Mouse (Mus musculus) kidney, adult 2 months (tissue): ENCODE results near the gene Irs2. TPM values are rescaled to one million over a fixed set of nuclear protein-coding genes. Genes with fewer than 3 reads are reported as not detected.

ENCODE experiments used
- DNase-seq: peaks from one replicate; pipeline ENCODE4 v3.0.0; 2021
- H3K27ac ChIP-seq: fragments of 200-500 bp; 2 replicates; pipeline ENCODE4 v1.5.1; 2012; ENCODE audit warnings: low read depth, low read length, control low read depth, inconsistent platforms; ENCODE audit not compliant: insufficient read depth
- H3K27me3 ChIP-seq: fragments of 200-500 bp; replicated peaks from 2 replicates; pipeline ENCODE4 v1.6.1; 2012; ENCODE audit warnings: mild to moderate bottlenecking, moderate library complexity, low read length, inconsistent platforms; ENCODE audit not compliant: control insufficient read depth, insufficient read depth
- H3K36me3 ChIP-seq: fragments of 200-500 bp; 2 replicates; pipeline ENCODE4 v1.6.1; 2012; ENCODE audit warnings: mild to moderate bottlenecking, moderate library complexity, low read length, inconsistent platforms; ENCODE audit not compliant: control insufficient read depth, insufficient read depth
- H3K4me1 ChIP-seq: fragments of 200-500 bp; 2 replicates; pipeline ENCODE4 v1.6.1; 2011; ENCODE audit warnings: low read length; ENCODE audit not compliant: control insufficient read depth, insufficient read depth
- H3K4me3 ChIP-seq: fragments of 200-500 bp; 2 replicates; pipeline ENCODE4 v1.5.1; 2011; ENCODE audit warnings: mild to moderate bottlenecking, low read depth, low read length, control low read depth; ENCODE audit not compliant: insufficient read depth
- CTCF ChIP-seq: fragments of 200-500 bp; conservative IDR thresholded peaks from 2 replicates; pipeline ENCODE4 v1.5.1; 2011; ENCODE audit warnings: low read depth, mild to moderate bottlenecking, control low read depth, low read length, moderate library complexity, mixed read lengths; ENCODE audit not compliant: insufficient read depth, insufficient read length
- POLR2A ChIP-seq: fragments of 200-500 bp; IDR thresholded peaks from one replicate; pipeline ENCODE4 v1.6.1; 2011; ENCODE audit warnings: low read depth, low read length, control low read depth
- WGBS: fragments of 180-500 bp; shearing (Covaris S2); methylation state at CpG from one replicate; pipeline ENCODE4 v1.1.7; 2018; 5-methylcytosine and 5-hydroxymethylcytosine counted together
- polyA plus RNA-seq: library from polyadenylated mRNA; depleted of rRNA; stranded (reverse); fragments of >200 nt; gene quantifications from 2 replicates; pipeline ENCODE4 v1.2.3, GENCODE M21; 2012

The Irs2 gene
- polyA plus RNA-seq, 1 experiment: 10.4 TPM

DNA sequence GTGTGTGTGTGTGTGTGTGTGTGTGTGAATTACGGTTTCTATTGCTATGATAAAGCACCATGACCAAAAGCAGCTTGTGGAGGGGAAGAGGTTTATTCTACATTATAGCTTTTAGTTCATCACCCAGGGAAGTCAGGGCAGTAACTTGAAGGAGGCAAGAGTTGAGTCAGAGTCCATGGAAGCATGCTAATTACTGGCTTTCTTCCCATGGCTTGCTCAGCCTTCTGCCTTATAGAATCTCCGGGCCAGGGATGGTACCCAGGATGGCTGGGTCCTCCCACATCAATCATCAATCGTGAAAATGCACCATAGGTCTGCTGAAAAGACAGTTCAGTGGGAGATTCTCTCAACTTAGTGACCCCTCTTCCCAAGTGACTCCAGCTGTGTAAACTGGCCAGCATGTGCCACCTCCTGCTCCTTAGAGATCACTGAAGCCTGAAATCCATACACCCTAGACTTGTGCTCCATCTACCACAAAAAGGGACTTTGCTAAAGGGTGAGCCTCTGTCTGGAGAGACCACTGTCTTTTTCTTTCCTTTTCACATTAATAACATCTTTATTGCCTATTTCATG, 69.0 kb downstream of the Irs2 start:
- no peaks in the 10 kb centered on the region for H3K36me3 ChIP-seq
- TF ChIP-seq POLR2A (no peak), CTCF (no peak)
- H3K4me3 ChIP-seq: no peak overlapping the region
- 67% methylated on average over 3 of the region's 3 CpGs for WGBS
- H3K4me1 ChIP-seq: peaks cover 18% of the 10 kb centered on the region
- H3K27ac ChIP-seq: no peak overlapping the region
- DNase-seq: no peak
- H3K27me3 ChIP-seq: no peaks in the 10 kb centered on the region

DNA sequence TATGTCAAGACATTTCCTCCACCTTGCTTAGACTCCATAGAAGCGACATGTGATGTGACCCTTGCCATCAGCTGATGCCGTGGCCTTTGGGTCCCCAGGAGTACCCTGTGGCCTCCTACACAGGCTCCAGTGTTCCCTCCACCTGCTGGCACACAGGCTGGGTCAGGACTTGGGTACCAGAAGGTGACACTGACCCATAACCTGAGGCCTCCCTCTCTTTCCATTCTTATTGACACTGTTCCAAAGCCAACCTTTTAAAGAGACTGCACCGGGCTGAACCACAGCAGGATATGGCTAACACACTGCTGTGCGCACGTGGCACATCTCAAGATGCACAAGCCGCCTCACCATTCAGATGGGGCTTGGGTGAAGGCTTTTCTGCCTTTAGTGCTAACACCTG, 70.0 kb downstream of the Irs2 start:
- peaks cover 18% of the 10 kb centered on the region for H3K4me1 ChIP-seq
- no peaks in the 10 kb centered on the region for H3K27me3 ChIP-seq
- no peaks in the 10 kb centered on the region for H3K36me3 ChIP-seq
- no peak overlapping the region for H3K4me3 ChIP-seq
- DNase-seq: peak; percentile 51
- no peak overlapping the region for H3K27ac ChIP-seq
- no peak for TF ChIP-seq CTCF
- TF ChIP-seq POLR2A: no peak
- 79% methylated on average over 6 of the region's 6 CpGs for whole genome bisulfite sequencing

DNA sequence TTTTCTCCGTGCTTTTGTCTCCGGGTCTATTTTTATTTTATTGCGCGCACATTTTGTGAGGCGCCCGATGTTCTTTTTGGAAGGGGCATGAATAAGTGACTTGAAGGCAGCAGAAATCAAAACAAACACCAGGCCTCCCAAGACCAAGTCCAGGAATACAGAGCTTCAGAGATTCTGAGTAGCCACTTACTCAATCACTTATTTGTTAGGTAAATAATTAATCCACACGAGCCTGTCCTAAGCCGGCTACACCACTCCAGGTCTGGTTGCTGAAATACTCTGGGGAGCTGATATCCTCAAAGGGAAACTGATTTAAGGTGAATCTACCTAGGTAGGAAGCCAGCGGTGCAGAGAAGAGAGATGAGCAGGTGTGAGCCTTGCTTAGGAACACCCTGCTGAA, 71.6 kb downstream of the Irs2 start:
- H3K36me3 ChIP-seq: no peaks in the 10 kb centered on the region
- 28% methylated on average over 9 of the region's 9 CpGs for WGBS
- peak overlapping the region; percentile 84 for H3K27ac ChIP-seq
- H3K4me1 ChIP-seq: peaks cover 18% of the 10 kb centered on the region
- no peaks in the 10 kb centered on the region for H3K27me3 ChIP-seq
- no peak overlapping the region for H3K4me3 ChIP-seq
- DNase-seq: peak; percentile 89
- TF ChIP-seq CTCF (no peak), POLR2A (no peak)

DNA sequence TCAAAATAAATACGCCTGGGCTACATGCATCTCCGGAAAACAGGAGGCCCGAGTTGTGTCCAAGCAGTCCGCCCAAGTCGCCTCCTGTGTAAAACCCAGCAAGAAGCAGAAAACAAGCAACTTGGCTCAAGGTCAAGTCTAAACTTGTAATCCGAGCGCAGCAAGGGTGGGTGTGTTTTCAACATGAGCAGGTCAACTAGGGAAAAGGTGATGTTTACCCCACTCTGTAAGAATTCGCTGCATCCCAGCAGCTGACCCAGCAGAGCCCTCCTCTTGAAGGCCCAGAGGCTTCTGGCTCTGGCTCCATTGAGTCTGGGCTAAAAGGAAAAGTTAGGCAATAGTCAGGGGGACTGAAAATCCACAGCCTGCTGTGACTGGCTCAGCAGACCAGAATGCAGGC, 73.0 kb downstream of the Irs2 start:
- TF ChIP-seq POLR2A (no peak), CTCF (no peak)
- DNase-seq: peak; percentile 74
- Histone ChIP-seq H3K27ac (peak overlapping the region; percentile 84; the same call in 1 of the 2 replicates), H3K36me3 (no peaks in the 10 kb centered on the region), H3K4me1 (peaks cover 18% of the 10 kb centered on the region), H3K4me3 (no peak overlapping the region), H3K27me3 (no peaks in the 10 kb centered on the region)
- 54% methylated on average over 8 of the region's 8 CpGs for WGBS
